Mouse (Mus musculus): ENCODE measurements around the gene Taar6.

Taar6 gene

GRCm38 (mm10) chr10:23937613-23938012 is 47.8 kb downstream of the Taar6 start:
- no peak for DNase-seq (ENCODE audit: low spot score in 2 of 2)
